Mouse (Mus musculus) heart, embryonic 14.5 days (tissue): Measurements from ENCODE around the gene Zfp433. TPM values are rescaled to one million over a fixed set of nuclear protein-coding genes. Genes with fewer than 3 reads are reported as not detected.

Source experiments
- polyA plus RNA-seq: library from polyadenylated mRNA; unstranded; fragments of >200 nt; fragmentation: Nextera tagmentation; extraction: Ambion mirVana; gene quantifications from 2 replicates; pipeline ENCODE4 v1.2.1, GENCODE M21; 2014

Zfp433 gene
- polyA plus RNA-seq, 1 experiment from 2014 or later: 12.7 TPM

Other genes starting within 250 kb of the Zfp433 start
- 45.0 and 47.0 TPM in 2 replicates for gene Nfic, start 249.2 kb upstream of the Zfp433 start, polyA plus RNA-seq
- 0.19 TPM in 1 of 2 replicates, not detected in the other for gene Celf5, start 222.1 kb upstream of the Zfp433 start, polyA plus RNA-seq
- gene Ncln, start 208.4 kb upstream of the Zfp433 start, polyA plus RNA-seq: 40.7 and 44.6 TPM in 2 replicates
- 0.24 and 0.35 TPM in 2 replicates for gene S1pr4, start 204.7 kb upstream of the Zfp433 start, polyA plus RNA-seq
- 0.74 and 0.89 TPM in 2 replicates for gene Gna15, start 180.6 kb upstream of the Zfp433 start, polyA plus RNA-seq
- gene Gna11, start 159.6 kb upstream of the Zfp433 start, polyA plus RNA-seq: 54.9 and 57.4 TPM in 2 replicates
- gene Aes, start 145.3 kb upstream of the Zfp433 start, polyA plus RNA-seq: 367 and 598 TPM in 2 replicates
- 21.6 and 21.8 TPM in 2 replicates for gene Tle2, start 130.3 kb upstream of the Zfp433 start, polyA plus RNA-seq
- gene Tle6, start 103.8 kb upstream of the Zfp433 start, polyA plus RNA-seq: 30.7 and 35.3 TPM in 2 replicates
- gene BC025920, start 98.6 kb upstream of the Zfp433 start, polyA plus RNA-seq: 0.35 and 0.84 TPM in 2 replicates
- gene Sirt6, start 77.0 kb upstream of the Zfp433 start, polyA plus RNA-seq: 22.5 and 23.9 TPM in 2 replicates
- gene Ankrd24, start 76.3 kb upstream of the Zfp433 start, polyA plus RNA-seq: 8.1 and 9.0 TPM in 2 replicates
- 3.0 and 3.3 TPM in 2 replicates for gene Gm10778, start 55.8 kb upstream of the Zfp433 start, polyA plus RNA-seq
- 4.7 and 4.9 TPM in 2 replicates for gene Gm3055, start 66.3 kb downstream of the Zfp433 start, polyA plus RNA-seq
- gene Gm4767, start 107.4 kb downstream of the Zfp433 start, polyA plus RNA-seq: 2.1 and 2.4 TPM in 2 replicates
- gene Gm32687, start 159.1 kb downstream of the Zfp433 start, polyA plus RNA-seq: 6.4 and 7.6 TPM in 2 replicates
- 2.6 and 2.7 TPM in 2 replicates for gene Zfp781, start 225.7 kb downstream of the Zfp433 start, polyA plus RNA-seq